Mouse (Mus musculus): ENCODE results near the gene Myo18b. TPM values are rescaled to one million over a fixed set of nuclear protein-coding genes. Genes with fewer than 3 reads are reported as not detected.

The Myo18b gene
- polyA plus RNA-seq, 1 experiment from 2014 or later: 2.0 TPM

- Histone ChIP-seq H3K27ac (no peak overlapping the region), H3K9ac (no peak overlapping the region), H3K27me3 (no peaks in the 10 kb centered on the region), H3K4me2 (no peak overlapping the region), H3K4me3 (no peak overlapping the region), H3K9me3 (no peaks in the 10 kb centered on the region), H3K36me3 (no peaks in the 10 kb centered on the region), H3K4me1 (no peaks in the 10 kb centered on the region)
- ATAC-seq (ENCODE audit: insufficient number of reproducible peaks, low FRiP score, low TSS enrichment, low read depth): no peak
- 97% methylated on average over 5 of the region's 5 CpGs for WGBS
These were observed 127.6 kb downstream of the Myo18b start for GRCm38 (mm10) chr5:112768556-112768955.

GRCm38 (mm10) chr5:112761415-112762075 is 134.6 kb downstream of the Myo18b start:
- Histone ChIP-seq H3K27ac (no peak overlapping the region), H3K9ac (no peak overlapping the region), H3K4me3 (no peak overlapping the region), H3K4me1 (no peaks in the 10 kb centered on the region), H3K36me3 (no peaks in the 10 kb centered on the region), H3K9me3 (no peaks in the 10 kb centered on the region), H3K4me2 (no peak overlapping the region), H3K27me3 (no peaks in the 10 kb centered on the region)
- WGBS: 82% methylated on average over 3 of the region's 3 CpGs
- no peak for ATAC-seq (ENCODE audit: insufficient number of reproducible peaks, low FRiP score, low TSS enrichment, low read depth)

- ATAC-seq (ENCODE audit: insufficient number of reproducible peaks, low FRiP score, low TSS enrichment, low read depth): no peak
- no peaks in the 10 kb centered on the region for H3K4me1 ChIP-seq
- H3K27me3 ChIP-seq: no peaks in the 10 kb centered on the region
These were observed 140.6 kb downstream of the Myo18b start for GRCm38 (mm10) chr5:112755581-112755980.

GRCm38 (mm10) chr5:112749634-112750033 is 146.5 kb downstream of the Myo18b start:
- no peak overlapping the region for H3K4me3 ChIP-seq
- H3K36me3 ChIP-seq: no peaks in the 10 kb centered on the region
- peaks cover 5% of the 10 kb centered on the region for H3K4me1 ChIP-seq
- H3K9ac ChIP-seq: no peak overlapping the region
- H3K4me2 ChIP-seq: no peak overlapping the region
- H3K27ac ChIP-seq: no peak overlapping the region
- H3K27me3 ChIP-seq: peaks cover 7% of the 10 kb centered on the region
- no peaks in the 10 kb centered on the region for H3K9me3 ChIP-seq
- 36% methylated on average over 5 of the region's 5 CpGs for WGBS
- no peak for ATAC-seq (ENCODE audit: insufficient number of reproducible peaks, low FRiP score, low TSS enrichment, low read depth)

More at GRCm38 (mm10) chr5:112755581-112755980, 140.6 kb downstream of the Myo18b start:
- Histone ChIP-seq H3K9me3 (no peaks in the 10 kb centered on the region), H3K4me3 (no peak overlapping the region), H3K9ac (no peak overlapping the region), H3K36me3 (no peaks in the 10 kb centered on the region), H3K27ac (no peak overlapping the region), H3K4me2 (no peak overlapping the region)
- 29% methylated on average over 10 of the region's 10 CpGs for WGBS

GRCm38 (mm10) chr5:112748001-112748719 is 148.0 kb downstream of the Myo18b start:
- no peak overlapping the region for H3K4me2 ChIP-seq
- H3K27me3 ChIP-seq: peaks cover 7% of the 10 kb centered on the region
- H3K36me3 ChIP-seq: no peaks in the 10 kb centered on the region
- no peak overlapping the region for H3K27ac ChIP-seq
- WGBS: 15% methylated on average over 21 of the region's 21 CpGs
- no peak overlapping the region for H3K9ac ChIP-seq
- no peak overlapping the region for H3K4me3 ChIP-seq
- ATAC-seq (ENCODE audit: insufficient number of reproducible peaks, low FRiP score, low TSS enrichment, low read depth): no peak
- peaks cover 5% of the 10 kb centered on the region for H3K4me1 ChIP-seq
- no peaks in the 10 kb centered on the region for H3K9me3 ChIP-seq

- Histone ChIP-seq H3K36me3 (no peaks in the 10 kb centered on the region), H3K9me3 (no peaks in the 10 kb centered on the region), H3K9ac (no peak overlapping the region), H3K4me2 (no peak overlapping the region), H3K4me1 (peaks cover 5% of the 10 kb centered on the region), H3K27me3 (peaks cover 7% of the 10 kb centered on the region), H3K27ac (no peak overlapping the region), H3K4me3 (no peak overlapping the region)
- WGBS: 35% methylated on average over 8 of the region's 8 CpGs
- no peak for ATAC-seq (ENCODE audit: insufficient number of reproducible peaks, low FRiP score, low TSS enrichment, low read depth)
These were observed 148.7 kb downstream of the Myo18b start for GRCm38 (mm10) chr5:112747306-112747930.

- Histone ChIP-seq H3K36me3 (no peaks in the 10 kb centered on the region), H3K9ac (no peak overlapping the region), H3K4me1 (peaks cover 5% of the 10 kb centered on the region), H3K4me2 (no peak overlapping the region), H3K4me3 (no peak overlapping the region), H3K27me3 (peaks cover 7% of the 10 kb centered on the region), H3K27ac (no peak overlapping the region), H3K9me3 (no peaks in the 10 kb centered on the region)
- no peak for ATAC-seq (ENCODE audit: insufficient number of reproducible peaks, low FRiP score, low TSS enrichment, low read depth)
- 84% methylated on average over 6 of the region's 6 CpGs for WGBS
These were observed 151.0 kb downstream of the Myo18b start for GRCm38 (mm10) chr5:112745176-112745575.

- Histone ChIP-seq H3K4me3 (no peak overlapping the region), H3K36me3 (no peaks in the 10 kb centered on the region), H3K27me3 (peaks cover 7% of the 10 kb centered on the region), H3K4me1 (peaks cover 5% of the 10 kb centered on the region), H3K9me3 (no peaks in the 10 kb centered on the region), H3K4me2 (no peak overlapping the region), H3K9ac (no peak overlapping the region), H3K27ac (no peak overlapping the region)
- no peak for ATAC-seq (ENCODE audit: insufficient number of reproducible peaks, low FRiP score, low TSS enrichment, low read depth)
- WGBS: 56% methylated on average over 11 of the region's 11 CpGs
These were observed 151.6 kb downstream of the Myo18b start for GRCm38 (mm10) chr5:112744571-112744970.

GRCm38 (mm10) chr5:112743121-112743520 is 153.0 kb downstream of the Myo18b start:
- peaks cover 7% of the 10 kb centered on the region for H3K27me3 ChIP-seq
- no peak overlapping the region for H3K4me3 ChIP-seq
- ATAC-seq (ENCODE audit: insufficient number of reproducible peaks, low FRiP score, low TSS enrichment, low read depth): no peak
- H3K27ac ChIP-seq: no peak overlapping the region
- H3K4me2 ChIP-seq: no peak overlapping the region
- no peak overlapping the region for H3K9ac ChIP-seq
- no peaks in the 10 kb centered on the region for H3K36me3 ChIP-seq
- peaks cover 2% of the 10 kb centered on the region; the same call in 1 of the 2 replicates for H3K4me1 ChIP-seq
- 75% methylated on average over 9 of the region's 9 CpGs for WGBS
- H3K9me3 ChIP-seq: no peaks in the 10 kb centered on the region

- Histone ChIP-seq H3K27ac (no peak overlapping the region), H3K36me3 (no peaks in the 10 kb centered on the region), H3K9ac (no peak overlapping the region), H3K4me2 (no peak overlapping the region), H3K4me3 (no peak overlapping the region), H3K27me3 (no peaks in the 10 kb centered on the region), H3K4me1 (no peaks in the 10 kb centered on the region), H3K9me3 (no peaks in the 10 kb centered on the region)
- ATAC-seq (ENCODE audit: insufficient number of reproducible peaks, low FRiP score, low TSS enrichment, low read depth): no peak
- WGBS: 79% methylated on average over 12 of the region's 12 CpGs
These were observed 155.5 kb downstream of the Myo18b start for GRCm38 (mm10) chr5:112740651-112741050.

GRCm38 (mm10) chr5:112735040-112735439 is 161.1 kb downstream of the Myo18b start:
- H3K4me3 ChIP-seq: no peak overlapping the region
- no peak overlapping the region for H3K9ac ChIP-seq
- H3K27ac ChIP-seq: no peak overlapping the region
- no peaks in the 10 kb centered on the region for H3K36me3 ChIP-seq
- H3K4me2 ChIP-seq: no peak overlapping the region
- no peaks in the 10 kb centered on the region for H3K27me3 ChIP-seq
- no peaks in the 10 kb centered on the region for H3K9me3 ChIP-seq
- WGBS: 77% methylated on average over 5 of the region's 5 CpGs
- no peak for ATAC-seq (ENCODE audit: insufficient number of reproducible peaks, low FRiP score, low TSS enrichment, low read depth)
- H3K4me1 ChIP-seq: no peaks in the 10 kb centered on the region

- Histone ChIP-seq H3K27me3 (no peaks in the 10 kb centered on the region), H3K36me3 (no peaks in the 10 kb centered on the region), H3K4me2 (no peak overlapping the region), H3K4me3 (no peak overlapping the region), H3K9me3 (no peaks in the 10 kb centered on the region), H3K27ac (no peak overlapping the region), H3K4me1 (no peaks in the 10 kb centered on the region), H3K9ac (no peak overlapping the region)
- 44% methylated on average over 10 of the region's 10 CpGs for WGBS
- ATAC-seq (ENCODE audit: insufficient number of reproducible peaks, low FRiP score, low TSS enrichment, low read depth): no peak
These were observed 165.6 kb downstream of the Myo18b start for GRCm38 (mm10) chr5:112730604-112731003.
